Mouse (Mus musculus): ENCODE results near the gene Zfp110.
"Not testable (repeated sequence)": the region's sequence is repeated elsewhere in the genome, so short reads cannot be mapped to it uniquely, and the experiment has no call there.

Zfp110 gene
- long read RNA-seq, experiment 1, transcript Zfp110-201 (8 exons, 3,591 nt): major isoform, 15 of 27 reads
- long read RNA-seq, experiment 1, partial matches to known transcripts: 3 of 27 reads
- long read RNA-seq, experiment 1, other reads (novel, unspliced or antisense): 8 of 27 reads
- long read RNA-seq, experiment 2, transcript Zfp110-201 (8 exons, 3,591 nt): major isoform, 15 of 30 reads
- long read RNA-seq, experiment 2, partial matches to known transcripts: 4 of 30 reads
- long read RNA-seq, experiment 2, other reads (novel, unspliced or antisense): 10 of 30 reads

DNA sequence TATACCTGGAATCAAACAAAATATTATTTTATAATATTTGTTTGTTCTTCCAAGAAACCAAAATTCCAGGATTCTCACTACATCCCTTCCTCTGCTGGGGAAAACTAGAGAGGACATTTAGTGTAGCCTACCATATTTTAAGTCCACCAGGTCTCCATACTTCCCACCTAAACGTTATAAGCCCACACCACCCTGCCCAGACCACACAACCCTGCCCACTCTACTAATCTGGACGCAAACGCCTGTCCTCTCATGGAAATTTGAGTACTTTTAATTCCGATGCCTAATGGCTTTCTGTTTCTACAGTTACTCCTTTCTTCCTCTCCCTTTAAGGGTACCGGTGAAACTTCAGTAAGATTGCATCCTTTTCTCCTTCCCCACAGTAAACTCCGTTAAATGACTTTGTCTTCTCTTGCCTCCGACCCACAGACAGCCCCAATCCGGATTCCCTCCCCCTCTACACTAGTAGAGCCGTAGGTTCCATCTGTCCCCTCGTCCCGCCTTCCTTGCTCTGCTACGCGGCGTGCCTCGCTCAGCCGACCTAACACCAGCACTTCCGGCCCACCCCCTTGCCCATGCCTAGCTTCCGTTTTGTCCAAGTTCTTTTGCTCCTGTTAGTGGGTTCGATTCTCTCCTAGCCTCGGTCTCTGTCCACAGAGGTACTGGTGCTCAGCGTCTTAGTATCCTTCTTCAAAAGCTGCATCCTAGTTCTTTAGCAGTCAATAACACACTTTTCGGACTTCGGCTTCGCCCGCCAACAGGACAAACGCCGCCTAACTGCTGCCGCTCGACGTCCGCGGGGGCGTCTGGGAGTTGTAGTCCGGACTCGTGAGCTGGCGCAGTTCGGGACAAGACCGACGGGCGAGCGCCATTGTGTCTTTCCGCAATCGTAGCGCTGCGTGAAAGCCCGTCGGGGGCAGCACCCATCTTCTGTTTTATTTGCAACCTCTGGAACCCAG lies at the start of gene Zfp110:
Gene Zfp110 (plus strand): TSS at position 600 of the 959 bp plus-strand sequence.
- intact Hi-C loops (cut with DNase I): loop anchor here (5.0 to 10.0 kb wide), 2 partner anchors 32 to 340 kb away; partner anchors contain the start of gene Zscan18

DNA sequence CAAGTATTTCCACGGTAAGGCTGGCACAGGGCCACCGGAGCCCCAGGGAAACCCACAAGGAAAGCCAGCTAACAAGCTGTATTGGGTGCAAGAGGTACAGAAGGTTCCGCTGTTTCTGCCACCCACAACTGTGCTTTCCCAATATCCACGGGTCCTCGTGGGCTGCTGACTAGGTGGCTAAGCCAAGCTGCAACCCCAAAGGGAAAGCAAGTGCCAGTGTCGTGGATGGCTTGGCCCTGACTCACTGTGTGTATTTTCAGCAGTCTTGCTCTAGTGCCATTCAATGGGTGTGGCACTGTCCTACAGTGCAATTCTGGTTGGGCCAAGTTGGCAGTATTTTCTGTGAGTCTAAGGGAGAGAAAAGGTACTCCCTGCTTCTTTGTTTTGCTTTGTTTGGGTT lies 47.2 kb upstream of the Zfp110 start:
- intact Hi-C loops (cut with DNase I): no loop called here

DNA sequence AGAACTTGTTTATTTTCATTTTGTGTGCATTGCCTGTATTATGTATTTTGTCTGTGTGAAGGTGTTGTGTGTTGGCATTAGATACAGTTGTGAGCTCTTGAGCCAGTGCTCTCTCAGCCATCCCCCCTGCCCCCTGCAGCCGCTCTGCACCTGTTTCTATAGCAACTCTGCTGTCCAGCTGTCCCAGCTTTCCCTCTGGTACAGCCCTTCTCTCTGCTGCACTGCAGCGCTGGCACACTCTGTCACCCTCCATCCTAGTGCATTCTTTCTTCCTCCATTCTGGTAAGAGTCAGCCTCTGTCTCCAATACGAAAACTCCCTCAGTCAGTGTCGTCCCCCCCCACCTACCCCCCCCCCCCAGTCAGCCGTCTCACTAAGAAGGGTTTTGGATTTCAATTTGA lies 46.5 kb upstream of the Zfp110 start:
- intact Hi-C loops (cut with DNase I): no loop called here

DNA sequence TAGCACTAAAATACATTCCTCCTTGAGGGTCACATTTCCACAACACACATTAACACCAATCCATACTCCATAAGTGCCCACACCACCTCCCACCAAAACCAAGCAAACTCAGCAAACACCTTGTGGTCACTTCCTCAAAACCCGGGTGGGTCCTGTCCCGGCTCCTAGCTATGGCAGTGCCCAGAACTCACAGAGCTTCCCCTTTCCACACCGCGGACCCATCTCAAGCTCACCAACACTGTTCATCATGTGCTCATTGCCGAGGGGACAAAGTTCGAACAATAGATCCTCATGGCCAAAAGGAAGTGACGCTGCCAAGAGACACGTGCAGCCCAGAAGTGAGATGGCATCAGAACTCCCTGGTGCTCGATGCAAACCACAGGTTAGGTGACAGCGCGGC lies 41.9 kb upstream of the Zfp110 start:
- intact Hi-C loops (cut with DNase I): not testable (repeated sequence)

DNA sequence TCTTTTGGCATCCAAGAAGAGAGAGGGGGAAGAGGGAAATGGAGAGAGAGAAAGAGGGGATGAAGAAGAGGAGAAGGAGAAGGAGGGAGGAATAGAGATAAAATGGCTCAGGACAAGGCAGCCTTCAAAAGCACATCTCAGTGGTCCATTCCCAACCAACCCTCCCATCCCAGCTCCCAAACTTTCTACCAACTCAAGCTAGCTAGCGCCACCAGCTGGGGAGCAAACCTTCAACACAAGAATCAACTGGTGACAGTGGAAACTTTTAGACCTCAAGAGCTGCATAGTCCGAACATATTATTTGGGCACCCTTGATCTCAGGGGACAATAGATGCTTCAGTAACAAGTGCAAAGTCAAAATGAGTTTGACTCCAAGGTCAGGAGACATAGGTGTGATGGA lies 36.6 kb upstream of the Zfp110 start:
- intact Hi-C loops (cut with DNase I): no loop called here

DNA sequence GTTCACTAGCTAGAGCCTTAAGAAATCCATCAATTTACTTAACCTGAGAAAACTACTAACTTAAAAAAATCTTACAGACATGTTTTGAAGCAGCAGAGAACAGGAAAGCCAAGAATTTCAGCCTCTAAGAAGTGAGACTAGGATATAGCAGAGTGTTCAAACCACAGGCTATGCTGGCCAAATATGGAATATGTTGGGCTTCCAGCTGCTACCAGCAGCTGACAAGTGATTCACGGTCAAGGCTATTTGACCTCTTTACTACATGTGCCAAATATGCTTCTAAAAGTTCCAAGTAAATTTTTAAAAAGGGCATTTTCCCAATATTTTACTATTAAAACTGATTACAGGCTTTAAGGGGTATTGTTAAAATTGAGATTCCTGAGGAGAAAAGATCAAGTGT lies 35.0 kb upstream of the Zfp110 start:
- intact Hi-C loops (cut with DNase I): no loop called here

DNA sequence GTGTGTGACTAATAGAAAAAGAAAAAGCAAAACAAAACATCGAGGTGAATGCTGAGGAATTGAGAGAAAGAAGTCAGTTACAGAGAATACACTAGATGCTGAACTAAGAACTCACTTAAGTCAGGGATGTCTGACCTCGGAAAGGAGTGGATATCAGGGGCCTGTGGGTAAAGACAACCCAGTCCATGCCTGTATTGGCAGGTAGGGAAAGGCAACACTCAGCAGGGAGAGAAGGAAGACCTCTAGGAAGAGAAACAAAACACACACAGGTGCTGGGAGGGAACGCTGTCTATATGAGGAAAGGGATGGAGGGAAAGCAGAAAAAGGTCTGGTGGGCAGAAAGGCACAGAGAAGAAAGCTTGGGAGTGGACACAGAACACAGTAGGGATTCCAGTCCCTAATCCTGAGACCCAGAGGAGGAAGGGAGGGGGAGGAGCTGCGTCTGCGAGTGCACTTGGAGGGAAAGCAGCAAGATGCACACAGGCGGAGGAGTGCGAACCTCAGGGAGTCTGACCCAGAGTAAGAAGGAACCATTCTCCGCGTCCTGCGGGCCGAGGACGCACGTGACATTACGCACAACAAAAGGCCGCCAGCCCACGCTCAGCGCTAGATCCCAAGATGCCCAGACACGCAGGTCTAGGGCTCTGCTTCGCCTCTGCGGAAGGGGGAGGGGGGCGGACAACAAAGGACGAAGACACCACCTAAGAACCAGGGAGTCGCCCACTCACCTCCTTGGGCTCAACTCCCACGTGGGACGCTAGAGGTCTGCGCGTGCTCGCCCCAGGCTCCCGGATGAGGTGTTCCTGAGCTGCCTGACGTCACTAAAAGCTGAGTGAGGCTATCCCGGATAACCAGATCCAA lies 31.5 kb upstream of the Zfp110 start, which contains the start of gene Zscan18:
Gene Zscan18 (minus strand): TSS at position 770 of the 861 bp plus-strand sequence.
- intact Hi-C loops (cut with DNase I): loop anchor here (5.0 kb wide), 1 partner anchor 34 kb away; no protein-coding TSS in a partner anchor

DNA sequence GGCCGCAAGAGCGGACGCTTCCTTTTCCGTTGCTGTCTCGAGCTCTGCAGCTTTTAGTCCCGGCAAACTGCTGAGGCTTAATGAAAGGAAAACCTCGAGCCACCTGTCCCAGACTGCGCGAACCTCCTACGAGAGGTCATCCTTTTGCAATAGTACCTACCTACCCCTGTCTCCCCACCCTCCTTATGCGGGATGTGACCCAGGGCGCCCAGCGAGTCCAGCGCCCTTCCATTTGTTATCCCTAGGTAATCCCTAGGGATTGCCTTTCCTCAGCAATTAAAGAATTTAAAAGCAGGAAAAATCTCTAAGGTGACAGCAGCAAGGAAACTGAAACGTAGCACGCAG lies 30.9 kb upstream of the Zfp110 start:
- intact Hi-C loops (cut with DNase I): loop anchor here (5.0 kb wide), 1 partner anchor 34 kb away; no protein-coding TSS in a partner anchor

DNA sequence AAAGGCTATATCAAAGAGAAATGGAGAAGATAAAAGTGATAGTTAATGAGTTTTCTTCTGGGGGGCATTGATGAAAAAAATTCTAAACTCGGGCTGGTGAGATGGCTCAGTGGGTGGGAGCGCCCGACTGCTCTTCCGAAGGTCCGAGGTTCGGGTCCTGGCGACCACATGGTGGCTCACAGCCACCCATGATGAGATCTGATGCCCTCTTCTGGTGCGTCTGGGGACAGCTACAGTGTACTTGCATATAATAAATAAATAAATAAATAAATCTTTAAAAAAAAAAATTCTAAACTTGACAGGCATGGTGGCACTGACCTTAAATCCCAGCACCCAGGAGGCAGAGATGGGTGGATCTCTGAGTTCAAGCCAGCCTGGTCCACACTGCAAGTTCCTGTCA lies 19.0 kb upstream of the Zfp110 start:
- intact Hi-C loops (cut with DNase I): no loop called here

DNA sequence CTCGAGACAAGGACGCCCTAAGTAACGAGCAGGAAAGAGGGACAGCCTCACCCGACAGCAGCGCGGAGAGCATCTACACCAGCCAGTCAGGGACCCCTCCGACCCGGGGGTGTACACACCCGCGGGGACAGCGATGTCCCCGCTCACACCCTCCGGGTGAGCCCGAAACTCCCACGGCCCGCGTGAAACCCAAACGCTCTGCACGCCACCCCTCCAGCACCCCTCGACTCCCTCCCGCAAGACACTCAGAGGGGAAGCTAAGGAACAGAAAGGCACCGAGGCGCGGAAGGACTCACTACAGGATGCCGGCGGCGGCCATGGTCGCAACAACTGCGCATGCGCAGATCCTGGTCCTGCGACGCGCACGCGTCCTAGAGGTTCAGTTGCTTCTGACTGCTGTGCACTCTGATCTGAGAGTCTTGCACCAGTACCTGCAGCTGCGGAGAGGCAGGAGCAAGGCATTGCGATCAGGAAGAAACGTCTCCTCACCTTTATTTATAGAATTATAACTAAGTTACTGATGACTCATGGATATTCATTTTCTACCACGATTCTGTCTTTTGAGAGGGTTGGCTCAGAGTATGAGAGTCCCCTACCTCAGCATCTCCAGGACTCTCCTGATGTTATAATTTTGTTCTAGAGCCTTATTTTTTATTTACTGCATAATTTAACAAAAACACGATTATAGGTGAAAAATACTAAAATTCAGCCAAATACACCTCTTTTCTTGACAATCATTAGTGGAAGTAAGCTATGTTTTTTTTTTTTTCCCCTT lies 15.9 kb upstream of the Zfp110 start, which contains the start of gene Zfp329:
Gene Zfp329 (minus strand): TSS at position 338 of the 775 bp plus-strand sequence.
- intact Hi-C loops (cut with DNase I): no loop called here

DNA sequence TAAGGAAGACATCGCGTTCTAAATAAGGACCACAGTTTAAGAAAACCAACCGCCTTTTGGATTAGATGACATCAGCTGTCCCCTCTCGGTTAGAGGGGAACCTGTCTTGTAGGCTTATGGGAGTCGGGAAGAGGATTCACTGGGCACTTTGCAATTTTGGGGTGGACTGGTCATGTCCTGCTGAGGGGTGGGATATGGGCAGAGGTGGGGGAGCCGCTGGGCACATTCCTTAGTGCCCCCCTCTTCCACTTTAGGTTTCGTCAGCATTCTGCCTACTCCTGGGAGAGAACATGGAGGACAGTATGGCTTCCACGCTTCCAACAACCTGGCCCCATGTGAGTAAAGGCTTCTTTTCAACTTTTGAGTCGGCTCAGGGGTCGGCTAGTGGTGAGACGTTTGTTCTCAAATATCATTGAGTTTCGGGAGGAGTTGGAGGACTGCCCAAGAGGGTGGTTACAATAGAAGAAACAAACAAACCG lies 671 bp downstream of the Zfp110 start:
- intact Hi-C loops (cut with DNase I): loop anchor here (5.0 to 10.0 kb wide), 2 partner anchors 33 to 340 kb away; partner anchors contain the start of gene Zscan18

DNA sequence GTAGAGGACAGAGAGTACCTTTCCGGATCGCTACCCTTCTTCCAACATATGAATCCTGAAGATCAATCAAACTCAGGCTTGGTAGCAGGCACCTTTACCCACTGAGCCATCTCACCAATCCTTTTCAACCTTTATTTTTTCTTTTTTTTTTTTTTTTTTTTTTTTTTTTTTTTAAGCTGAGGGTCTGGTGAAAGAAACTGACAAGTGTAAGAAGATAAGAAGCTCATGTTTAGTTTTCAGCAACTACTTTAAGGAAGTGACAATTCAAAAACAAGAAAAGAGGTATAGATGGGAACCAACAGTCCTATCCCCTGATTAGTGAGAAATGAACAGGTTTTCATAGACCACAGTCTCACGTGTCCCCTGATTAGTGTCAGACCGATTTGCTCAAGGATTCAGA lies 1.2 kb downstream of the Zfp110 start:
- intact Hi-C loops (cut with DNase I): loop anchor here (5.0 to 10.0 kb wide), 2 partner anchors 33 to 341 kb away; partner anchors contain the start of gene Zscan18

DNA sequence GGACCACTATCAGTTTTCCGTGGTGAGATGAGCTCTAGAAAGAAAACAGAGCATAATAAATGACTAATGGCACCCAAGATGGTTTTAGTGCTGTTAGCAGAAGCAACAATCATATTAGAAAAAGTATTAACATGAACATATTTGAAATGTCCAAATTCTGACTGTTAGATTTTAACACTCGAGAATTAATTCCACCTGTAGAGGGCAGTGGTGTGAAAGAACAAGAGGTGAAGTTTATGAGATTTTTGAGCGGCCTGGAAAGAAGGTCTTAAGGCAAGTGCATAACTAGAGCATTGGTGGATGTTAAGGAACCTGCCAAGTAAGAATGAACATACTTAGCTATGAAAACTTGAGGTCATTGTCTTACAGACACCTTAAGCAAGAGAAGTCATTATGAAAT lies 39.7 kb downstream of the Zfp110 start:
- intact Hi-C loops (cut with DNase I): no loop called here

DNA sequence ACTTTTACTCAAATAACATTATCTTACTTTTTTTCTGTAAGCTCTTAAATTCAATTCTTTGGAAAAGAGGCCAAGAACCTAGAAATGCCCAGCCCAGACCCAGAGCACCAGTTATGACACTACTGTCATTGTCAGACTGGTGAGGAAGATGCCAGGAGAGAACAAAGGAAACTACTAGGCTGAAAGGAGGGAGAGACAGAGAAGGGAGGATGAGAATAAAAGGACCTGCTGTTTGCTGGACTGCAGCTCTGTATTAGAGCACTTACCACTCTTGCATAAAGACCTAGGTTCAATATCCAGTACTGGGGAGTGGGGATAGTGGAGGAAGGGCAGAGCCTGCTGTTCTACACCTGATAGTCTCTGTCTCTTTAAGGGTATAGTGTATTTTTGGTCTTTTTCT lies 45.5 kb downstream of the Zfp110 start:
- intact Hi-C loops (cut with DNase I): no loop called here

DNA sequence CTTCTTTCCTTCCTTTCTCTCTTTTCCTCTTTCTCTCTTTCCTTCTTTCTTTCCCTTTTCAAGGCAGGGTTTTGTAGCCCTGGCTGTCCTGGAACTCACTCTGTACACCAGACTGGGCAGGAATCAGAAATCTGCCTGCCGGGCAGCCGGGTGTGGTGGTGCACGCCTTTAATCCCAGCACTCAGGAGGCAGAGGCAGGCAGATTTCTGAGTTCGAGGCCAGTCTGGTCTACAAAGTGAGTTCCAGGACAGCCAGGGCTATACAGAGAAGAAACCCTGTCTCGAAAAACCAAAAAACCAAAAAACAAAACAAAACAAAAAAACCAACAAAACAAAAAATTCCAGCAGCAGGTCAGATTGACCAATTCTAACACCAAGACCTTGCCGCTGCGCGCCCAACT lies 45.9 kb downstream of the Zfp110 start:
- intact Hi-C loops (cut with DNase I): not testable (repeated sequence)

DNA sequence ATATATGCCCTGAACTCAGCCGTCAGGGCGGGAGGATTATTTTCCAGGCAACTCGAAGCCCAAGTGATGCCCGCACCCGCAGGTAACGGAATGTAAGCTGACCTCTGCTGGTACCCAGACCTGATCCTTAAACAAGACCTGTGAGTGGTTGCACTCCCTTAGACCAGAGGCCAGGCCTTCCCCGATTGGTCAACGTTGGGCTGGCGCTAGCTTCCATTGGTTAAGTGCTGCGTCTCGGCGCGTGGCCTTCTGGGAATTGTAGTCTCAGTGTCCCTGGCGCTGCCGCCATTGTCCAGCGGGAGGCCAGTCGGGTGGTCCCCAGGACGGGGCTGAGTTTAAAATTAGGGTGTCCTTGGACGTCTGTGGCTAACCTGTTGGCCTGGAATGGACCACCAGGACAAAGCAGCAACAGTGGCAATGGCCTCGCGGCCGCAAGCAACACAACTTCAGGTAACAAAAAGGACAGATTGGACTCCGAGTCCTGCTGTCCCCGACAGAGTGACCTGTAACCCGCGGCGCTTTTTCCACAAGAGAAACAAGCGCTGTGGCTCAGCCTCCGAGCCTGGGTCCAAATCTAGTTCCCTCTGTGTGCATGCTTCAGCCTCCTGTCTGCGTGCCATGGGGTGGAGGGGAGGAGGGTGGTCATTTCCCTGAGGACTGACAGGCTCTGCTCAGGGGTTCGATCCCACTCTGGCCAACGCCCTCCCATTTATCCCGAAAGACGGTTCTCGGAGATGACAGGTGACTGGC lies 46.5 kb downstream of the Zfp110 start, which contains the start of gene Zfp128:
Gene Zfp128 (plus strand): TSS at position 267 of the 750 bp plus-strand sequence.
- intact Hi-C loops (cut with DNase I): no loop called here

DNA sequence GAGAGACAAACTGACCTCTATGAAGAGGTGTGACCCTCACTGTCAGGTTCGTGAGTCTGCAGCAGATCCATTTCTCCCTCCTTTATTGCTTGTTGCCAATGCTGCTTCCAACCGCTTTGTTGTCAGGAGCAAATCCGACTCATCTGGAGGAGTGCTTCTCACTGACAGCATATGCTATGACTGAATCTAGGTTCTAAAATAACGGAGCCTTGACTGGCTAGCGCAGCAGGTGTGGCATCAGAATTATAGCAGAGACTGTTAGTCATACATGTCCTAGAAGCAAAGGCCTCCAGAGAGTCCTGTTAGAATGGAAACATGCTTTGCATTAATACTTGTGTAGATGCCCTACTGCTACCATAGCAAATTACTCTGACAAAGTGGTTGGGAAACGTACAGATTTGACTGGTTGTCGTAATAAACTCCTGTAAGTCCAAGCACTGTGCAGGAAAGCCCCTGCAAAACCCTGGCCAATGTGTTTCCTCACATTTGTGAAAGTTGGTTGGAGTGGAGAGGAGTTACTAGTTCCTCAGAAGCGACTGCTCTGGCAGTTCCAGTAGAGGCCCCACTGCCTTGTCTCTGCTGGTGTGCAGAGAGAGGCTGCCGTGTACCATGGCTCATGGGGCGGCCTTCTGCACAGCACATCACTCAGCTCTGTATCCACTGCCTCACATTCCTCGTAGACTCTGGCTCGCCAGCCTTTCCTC lies 52.2 kb downstream of the Zfp110 start:
- intact Hi-C loops (cut with DNase I): no loop called here

DNA sequence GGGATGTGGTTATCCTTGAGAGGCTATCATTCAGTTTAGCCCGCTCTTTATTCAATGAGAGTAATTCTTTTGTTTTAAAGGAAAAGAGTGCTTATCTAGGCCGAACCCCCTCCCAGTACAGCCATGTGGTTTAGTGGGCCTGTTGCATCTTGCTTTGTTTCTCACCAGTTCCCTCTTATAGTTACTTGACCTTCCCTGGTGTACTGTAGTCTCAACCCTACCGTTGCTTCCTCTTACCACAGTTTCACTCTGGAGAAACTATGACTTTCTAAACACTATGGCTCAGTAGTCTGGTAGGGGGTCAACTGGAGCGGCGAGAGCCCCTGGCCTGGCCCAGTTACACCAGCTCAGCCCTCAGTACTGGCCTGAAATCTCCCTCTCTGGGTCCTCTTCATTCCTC lies 53.0 kb downstream of the Zfp110 start:
- intact Hi-C loops (cut with DNase I): no loop called here

DNA sequence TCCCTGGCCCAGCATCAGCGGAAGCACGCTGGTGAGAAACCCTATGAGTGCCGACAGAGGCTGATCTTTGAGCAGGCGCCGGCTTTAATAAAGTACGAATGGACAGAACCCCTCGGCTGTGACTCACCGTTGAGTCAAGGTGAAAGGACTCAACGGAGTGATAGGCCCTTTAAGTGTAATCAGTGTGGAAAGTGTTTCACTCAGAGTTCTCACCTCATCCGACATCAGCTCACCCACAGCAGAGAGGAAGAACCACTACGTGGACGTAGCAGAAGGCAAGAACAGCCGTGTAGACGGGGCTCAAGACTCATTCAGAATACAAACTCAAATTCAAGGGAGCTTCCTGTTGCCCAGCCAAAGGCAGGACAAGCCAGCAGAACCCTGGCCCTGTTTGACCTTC lies 56.4 kb downstream of the Zfp110 start:
- intact Hi-C loops (cut with DNase I): no loop called here

Data from adrenal gland (tissue).